Mouse (Mus musculus) lung, embryonic 14.5 days (tissue): ENCODE data around the gene Fam162b. TPM values are rescaled to one million over a fixed set of nuclear protein-coding genes. Genes with fewer than 3 reads are reported as not detected.

Source experiments
- ATAC-seq: fragments of 200-750 bp; cut with Nextera tagmentation; 2 replicates; pipeline ENCODE4 v1.8.0; 2017; ENCODE audit warnings: mild to moderate bottlenecking, moderate TSS enrichment, moderate library complexity; ENCODE audit not compliant: insufficient read depth
- DNase-seq: peaks from one replicate; pipeline ENCODE4 v3.0.0-alpha.2; 2015
- H3K27ac ChIP-seq: fragments of 300-500 bp; sonication (generic); 2 replicates; pipeline ENCODE4 v1.5.1; 2014; ENCODE audit warnings: low read depth, mild to moderate bottlenecking, moderate library complexity
- H3K27me3 ChIP-seq: fragments of 300-500 bp; sonication (generic); 2 replicates; pipeline ENCODE4 v1.6.1; 2014; ENCODE audit warnings: low read length, control low read depth; ENCODE audit not compliant: insufficient read depth
- H3K36me3 ChIP-seq: fragments of 300-500 bp; sonication (generic); 2 replicates; pipeline ENCODE4 v1.6.1; 2014; ENCODE audit warnings: control low read depth; ENCODE audit not compliant: insufficient read depth
- H3K4me1 ChIP-seq: fragments of 300-500 bp; sonication (generic); 2 replicates; pipeline ENCODE4 v1.6.1; 2014; ENCODE audit warnings: antibody characterized with exemption, control low read depth; ENCODE audit not compliant: insufficient read depth
- H3K4me2 ChIP-seq: fragments of 300-500 bp; sonication (generic); 2 replicates; pipeline ENCODE4 v1.6.1; 2014; ENCODE audit warnings: mild to moderate bottlenecking
- H3K4me3 ChIP-seq: fragments of 300-500 bp; sonication (generic); 2 replicates; pipeline ENCODE4 v1.5.1; 2014; ENCODE audit warnings: low read depth, low read length
- H3K9ac ChIP-seq: fragments of 300-500 bp; sonication (generic); 2 replicates; pipeline ENCODE4 v1.6.1; 2014
- H3K9me3 ChIP-seq: fragments of 300-500 bp; sonication (generic); 2 replicates; pipeline ENCODE4 v1.6.1; 2016; ENCODE audit warnings: low read depth, low read length, control low read depth
- CTCF ChIP-seq: IDR thresholded peaks from 2 replicates; pipeline ENCODE4 v1.5.1; 2016; ENCODE audit warnings: antibody characterized with exemption, low read depth
- WGBS: fragments of 180-500 bp; shearing (Covaris S2); extraction: QIAGEN DNeasy Blood & Tissue Kit; methylation state at CpG from one replicate; pipeline ENCODE4 v1.1.7; 2014; 5-methylcytosine and 5-hydroxymethylcytosine counted together
- polyA plus RNA-seq: library from polyadenylated mRNA; unstranded; fragments of >200 nt; fragmentation: Nextera tagmentation; extraction: Ambion mirVana; gene quantifications from 2 replicates; pipeline ENCODE4 v1.2.1, GENCODE M21; 2014

Fam162b gene
- 56.2 and 61.7 TPM in 2 replicates for polyA plus RNA-seq

- no peaks in the 10 kb centered on the region for H3K4me1 ChIP-seq
- peak; percentile 90 for ATAC-seq
- DNase-seq = peak; percentile 62
- no peaks in the 10 kb centered on the region for H3K36me3 ChIP-seq
- peak within 1 kb of the TSS; percentile 65 for H3K4me2 ChIP-seq
- no peaks in the 10 kb centered on the region for H3K27me3 ChIP-seq
- peak within 1 kb of the TSS; percentile 50 for H3K9ac ChIP-seq
- no peak for TF ChIP-seq CTCF
- H3K4me3 ChIP-seq = peak within 1 kb of the TSS; percentile 34
- H3K27ac ChIP-seq = peak within 1 kb of the TSS; percentile 24; the same call in 1 of the 2 replicates
- H3K9me3 ChIP-seq = no peaks in the 10 kb centered on the region
- 2% methylated on average over 19 of the region's 19 CpGs for WGBS
Measured at GRCm38 (mm10) chr10:51590139-51590574, at the start of gene Fam162b. Fam162b (minus strand) TSS chr10:51590517.

GRCm38 (mm10) chr10:51631411-51632136 lies 41.3 kb upstream of the Fam162b start, which contains the start of gene Gprc6a:
Gprc6a (minus strand) TSS chr10:51631461.
- TF ChIP-seq CTCF = no peak
- ATAC-seq = peak; percentile 95
- no peak within 1 kb of the TSS for H3K4me3 ChIP-seq
- H3K9ac ChIP-seq = no peak within 1 kb of the TSS
- DNase-seq = peak; percentile 85
- H3K4me1 ChIP-seq = no peaks in the 10 kb centered on the region
- 11% methylated on average over 8 of the region's 8 CpGs for WGBS
- peak within 1 kb of the TSS; percentile 62 for H3K27ac ChIP-seq
- no peak within 1 kb of the TSS for H3K4me2 ChIP-seq
- no peaks in the 10 kb centered on the region for H3K9me3 ChIP-seq
- no peaks in the 10 kb centered on the region for H3K36me3 ChIP-seq
- no peaks in the 10 kb centered on the region for H3K27me3 ChIP-seq

- Histone ChIP-seq H3K4me1 (no peaks in the 10 kb centered on the region), H3K27ac (no peak overlapping the region), H3K4me3 (no peak overlapping the region), H3K9me3 (no peaks in the 10 kb centered on the region), H3K4me2 (no peak overlapping the region), H3K9ac (no peak overlapping the region), H3K36me3 (no peaks in the 10 kb centered on the region), H3K27me3 (no peaks in the 10 kb centered on the region)
- 76% methylated on average over 3 of the region's 3 CpGs for WGBS
- TF ChIP-seq CTCF = no peak
- DNase-seq = no peak
- ATAC-seq = no peak
Measured at GRCm38 (mm10) chr10:51621193-51621592, 30.9 kb upstream of the Fam162b start.

- no peak overlapping the region for H3K4me3 ChIP-seq
- H3K27me3 ChIP-seq = no peaks in the 10 kb centered on the region
- H3K9me3 ChIP-seq = no peaks in the 10 kb centered on the region
- 54% methylated on average over 7 of the region's 7 CpGs for WGBS
- no peak overlapping the region for H3K9ac ChIP-seq
- no peaks in the 10 kb centered on the region for H3K4me1 ChIP-seq
- no peak overlapping the region for H3K4me2 ChIP-seq
- H3K36me3 ChIP-seq = no peaks in the 10 kb centered on the region
- no peak overlapping the region for H3K27ac ChIP-seq
- ATAC-seq = no peak
- no peak for TF ChIP-seq CTCF
- no peak for DNase-seq
Measured at GRCm38 (mm10) chr10:51620126-51620525, 29.8 kb upstream of the Fam162b start.

- WGBS = 70% methylated on average over 2 of the region's 2 CpGs
- ATAC-seq = no peak
- Histone ChIP-seq H3K27me3 (no peaks in the 10 kb centered on the region), H3K4me1 (no peaks in the 10 kb centered on the region), H3K4me2 (no peak overlapping the region), H3K9ac (no peak overlapping the region), H3K36me3 (no peaks in the 10 kb centered on the region), H3K4me3 (no peak overlapping the region), H3K27ac (no peak overlapping the region), H3K9me3 (no peaks in the 10 kb centered on the region)
- no peak for DNase-seq
- no peak for TF ChIP-seq CTCF
Measured at GRCm38 (mm10) chr10:51618538-51618937, 28.2 kb upstream of the Fam162b start.

- no peaks in the 10 kb centered on the region for H3K9me3 ChIP-seq
- no peak overlapping the region for H3K27ac ChIP-seq
- H3K4me3 ChIP-seq = no peak overlapping the region
- H3K4me2 ChIP-seq = no peak overlapping the region
- H3K4me1 ChIP-seq = 0 out of 2 replicates have a peak, but pooled peaks cover 3% of the 10 kb centered on the region
- TF ChIP-seq CTCF = no peak
- H3K9ac ChIP-seq = no peak overlapping the region
- no peaks in the 10 kb centered on the region for H3K27me3 ChIP-seq
- WGBS = 67% methylated on average over 11 of the region's 11 CpGs
- no peaks in the 10 kb centered on the region for H3K36me3 ChIP-seq
- ATAC-seq (no peak), DNase-seq (no peak)
Measured at GRCm38 (mm10) chr10:51614826-51615590, 24.7 kb upstream of the Fam162b start.

GRCm38 (mm10) chr10:51613421-51613820 lies 23.1 kb upstream of the Fam162b start:
- H3K9me3 ChIP-seq = no peaks in the 10 kb centered on the region
- TF ChIP-seq CTCF = no peak
- 0 out of 2 replicates have a peak, but pooled peaks cover 3% of the 10 kb centered on the region for H3K4me1 ChIP-seq
- no peak overlapping the region for H3K9ac ChIP-seq
- no peaks in the 10 kb centered on the region for H3K36me3 ChIP-seq
- H3K4me3 ChIP-seq = no peak overlapping the region
- DNase-seq (no peak), ATAC-seq (peak; percentile 48; the same call in 1 of the 2 replicates)
- no peak overlapping the region for H3K4me2 ChIP-seq
- H3K27ac ChIP-seq = no peak overlapping the region
- H3K27me3 ChIP-seq = no peaks in the 10 kb centered on the region
- WGBS = 36% methylated on average over 3 of the region's 3 CpGs
